Mouse (Mus musculus) MEL (cell line): ENCODE results near the gene Cited2. TPM values are rescaled to one million over a fixed set of nuclear protein-coding genes. Genes with fewer than 3 reads are reported as not detected.

Source experiments
- DNase-seq: peaks from one replicate; pipeline ENCODE4 v3.0.0; 2011; ENCODE audit warnings: low read depth, low spot score
- H3K27ac ChIP-seq: 2 replicates; pipeline ENCODE4 v1.5.1; 2012; ENCODE audit warnings: low read depth, mild to moderate bottlenecking, control low read depth, low read length, moderate library complexity; ENCODE audit not compliant: control insufficient read depth
- H3K27me3 ChIP-seq, 2 experiments: fragments of 150-350 bp in 1 of 2; sonication (generic) in 1 of 2; 2 replicates each; pipeline ENCODE4 v1.6.1; 2012; ENCODE audit warnings: low read length in 2 of 2, mild to moderate bottlenecking in 2 of 2, improper control_type of control experiment in 1 of 2, moderate library complexity in 1 of 2; ENCODE audit not compliant: insufficient read depth in 2 of 2, control insufficient read depth in 1 of 2
- H3K36me3 ChIP-seq, 2 experiments: 2 replicates each; pipeline ENCODE4 v1.6.1; 2012 to 2014; ENCODE audit warnings: low read length in 2 of 2, improper control_type of control experiment in 1 of 2, inconsistent platforms in 1 of 2, mild to moderate bottlenecking in 1 of 2; ENCODE audit not compliant: insufficient read depth in 2 of 2, control insufficient read depth in 1 of 2
- H3K4me1 ChIP-seq, 2 experiments: fragments of 150-350 bp in 1 of 2; sonication (generic) in 1 of 2; 2 replicates each; pipeline ENCODE4 v1.6.1; 2012; ENCODE audit warnings: low read length in 2 of 2, improper control_type of control experiment in 1 of 2, mild to moderate bottlenecking in 1 of 2; ENCODE audit not compliant: insufficient read depth in 2 of 2, control insufficient read depth in 1 of 2
- H3K4me3 ChIP-seq, 2 experiments: fragments of 150-350 bp in 1 of 2; sonication (generic) in 1 of 2; 2 replicates each; pipeline ENCODE4 v1.5.1; 2012; ENCODE audit warnings: low read depth in 2 of 2, low read length in 2 of 2, mild to moderate bottlenecking in 2 of 2, moderate library complexity in 2 of 2, control low read depth in 1 of 2, improper control_type of control experiment in 1 of 2; ENCODE audit not compliant: control insufficient read depth in 1 of 2, insufficient read depth in 1 of 2
- H3K79me2 ChIP-seq: 2 replicates; pipeline ENCODE4 v1.6.1; 2012; ENCODE audit warnings: mild to moderate bottlenecking, low read length, moderate library complexity; ENCODE audit not compliant: control insufficient read depth, poor library complexity, insufficient read depth
- H3K9ac ChIP-seq: 2 replicates; pipeline ENCODE4 v1.6.1; 2012; ENCODE audit warnings: low read depth, mild to moderate bottlenecking, control low read depth, low read length, moderate library complexity; ENCODE audit not compliant: control insufficient read depth, poor library complexity, severe bottlenecking
- H3K9me3 ChIP-seq: fragments of 150-350 bp; sonication (generic); replicated peaks from 2 replicates; pipeline ENCODE4 v1.6.1; 2012; ENCODE audit warnings: mild to moderate bottlenecking, low read length, improper control_type of control experiment, moderate library complexity; ENCODE audit not compliant: insufficient read depth
- BHLHE40 ChIP-seq: IDR thresholded peaks from 2 replicates; pipeline ENCODE4 v1.6.1; 2012; ENCODE audit warnings: low read depth, mild to moderate bottlenecking, inconsistent platforms, low read length, improper control_type of control experiment, borderline replicate concordance
- CHD2 ChIP-seq: IDR thresholded peaks from 2 replicates; pipeline ENCODE4 v1.6.1; 2011; ENCODE audit warnings: low read length, improper control_type of control experiment
- CTCF ChIP-seq, 3 experiments: IDR thresholded peaks in 2 of 3; conservative IDR thresholded peaks in 1 of 3; 2 replicates each; pipeline ENCODE4 v1.5.1; 2011 to 2012; ENCODE audit warnings: low read length in 3 of 3, low read depth in 2 of 3, mild to moderate bottlenecking in 2 of 3, improper control_type of control experiment in 1 of 3, inconsistent platforms in 1 of 3, mixed read lengths in 1 of 3, moderate library complexity in 1 of 3; ENCODE audit not compliant: control insufficient read depth in 1 of 3, insufficient read depth in 1 of 3, poor library complexity in 1 of 3, severe bottlenecking in 1 of 3
- E2F4 ChIP-seq: IDR thresholded peaks from 2 replicates; pipeline ENCODE4 v1.6.1; 2011; ENCODE audit warnings: low read depth, low read length, improper control_type of control experiment, borderline replicate concordance
- ELF1 ChIP-seq: IDR thresholded peaks from 2 replicates; pipeline ENCODE4 v1.6.1; 2014; ENCODE audit warnings: low read depth, mild to moderate bottlenecking, inconsistent platforms, low read length, improper control_type of control experiment, moderate library complexity
- ETS1 ChIP-seq: IDR thresholded peaks from 2 replicates; pipeline ENCODE4 v1.6.1; 2012; ENCODE audit warnings: low read depth, mild to moderate bottlenecking, inconsistent platforms, low read length, improper control_type of control experiment, moderate library complexity
- GABPA ChIP-seq: IDR thresholded peaks from 2 replicates; pipeline ENCODE4 v1.6.1; 2012; ENCODE audit warnings: low read depth, mild to moderate bottlenecking, inconsistent platforms, low read length, improper control_type of control experiment, moderate library complexity
- GATA1 ChIP-seq: IDR thresholded peaks from 2 replicates; pipeline ENCODE4 v1.6.1; 2011; ENCODE audit warnings: low read depth, low read length, improper control_type of control experiment
- HCFC1 ChIP-seq: IDR thresholded peaks from 2 replicates; pipeline ENCODE4 v1.6.1; 2012; ENCODE audit warnings: low read depth, mild to moderate bottlenecking, inconsistent platforms, low read length, improper control_type of control experiment, moderate library complexity
- JUND ChIP-seq: IDR thresholded peaks from 2 replicates; pipeline ENCODE4 v1.6.1; 2011; ENCODE audit warnings: low read depth, mild to moderate bottlenecking, improper control_type of control experiment, low read length
- KAT2A ChIP-seq: conservative IDR thresholded peaks from 2 replicates; pipeline ENCODE4 v1.6.1; 2012; ENCODE audit warnings: low read depth, low read length, improper control_type of control experiment, inconsistent platforms
- MAFK ChIP-seq: IDR thresholded peaks from 2 replicates; pipeline ENCODE4 v1.6.1; 2011; ENCODE audit warnings: low read depth, mild to moderate bottlenecking, low read length, improper control_type of control experiment, borderline replicate concordance
- MAX ChIP-seq: IDR thresholded peaks from 2 replicates; pipeline ENCODE4 v1.6.1; 2011; ENCODE audit warnings: low read length, improper control_type of control experiment
- MAZ ChIP-seq: IDR thresholded peaks from 2 replicates; pipeline ENCODE4 v1.6.1; 2012; ENCODE audit warnings: low read depth, mild to moderate bottlenecking, inconsistent platforms, low read length, improper control_type of control experiment
- MXI1 ChIP-seq: IDR thresholded peaks from 2 replicates; pipeline ENCODE4 v1.6.1; 2011; ENCODE audit warnings: mild to moderate bottlenecking, low read depth, low read length, improper control_type of control experiment
- MYB ChIP-seq: IDR thresholded peaks from 2 replicates; pipeline ENCODE4 v1.6.1; 2011; ENCODE audit warnings: mild to moderate bottlenecking, low read depth, low read length, improper control_type of control experiment
- MYC ChIP-seq: IDR thresholded peaks from 2 replicates; pipeline ENCODE4 v1.6.1; 2011; ENCODE audit warnings: low read depth, mild to moderate bottlenecking, low read length, improper control_type of control experiment, moderate library complexity
- NELFE ChIP-seq: IDR thresholded peaks from 2 replicates; pipeline ENCODE4 v1.6.1; 2011; ENCODE audit warnings: low read depth, low read length, improper control_type of control experiment
- NRF1 ChIP-seq: IDR thresholded peaks from 2 replicates; pipeline ENCODE4 v1.6.1; 2014; ENCODE audit warnings: low read depth, mild to moderate bottlenecking, inconsistent platforms, low read length, improper control_type of control experiment, moderate library complexity; ENCODE audit not compliant: poor library complexity, insufficient read depth, severe bottlenecking
- POLR2A ChIP-seq, 2 experiments: IDR thresholded peaks; 2 replicates each; pipeline ENCODE4 v1.6.1; 2011 to 2012; ENCODE audit warnings: low read length in 2 of 2, mild to moderate bottlenecking in 2 of 2, control low read depth in 1 of 2, improper control_type of control experiment in 1 of 2, low read depth in 1 of 2, moderate library complexity in 1 of 2; ENCODE audit not compliant: control insufficient read depth in 1 of 2, insufficient read depth in 1 of 2, poor library complexity in 1 of 2
- POLR2AphosphoS2 ChIP-seq: IDR thresholded peaks from 2 replicates; pipeline ENCODE4 v1.6.1; 2011; ENCODE audit warnings: low read length, improper control_type of control experiment
- POLR2AphosphoS5 ChIP-seq: IDR thresholded peaks from 2 replicates; pipeline ENCODE4 v1.6.1; 2012; ENCODE audit warnings: low read depth, borderline replicate concordance, mild to moderate bottlenecking, inconsistent platforms, low read length, moderate library complexity, mixed read lengths
- RAD21 ChIP-seq: IDR thresholded peaks from 2 replicates; pipeline ENCODE4 v1.6.1; 2011; ENCODE audit warnings: mild to moderate bottlenecking, low read depth, low read length, improper control_type of control experiment
- RCOR1 ChIP-seq: IDR thresholded peaks from 2 replicates; pipeline ENCODE4 v1.6.1; 2012; ENCODE audit warnings: low read depth, mild to moderate bottlenecking, inconsistent platforms, low read length, improper control_type of control experiment
- SIN3A ChIP-seq: IDR thresholded peaks from 2 replicates; pipeline ENCODE4 v1.6.1; 2012; ENCODE audit warnings: low read length, improper control_type of control experiment, inconsistent platforms
- SMC3 ChIP-seq: IDR thresholded peaks from 2 replicates; pipeline ENCODE4 v1.6.1; 2011; ENCODE audit warnings: low read depth, low read length, improper control_type of control experiment
- TAL1 ChIP-seq: IDR thresholded peaks from 2 replicates; pipeline ENCODE4 v1.6.1; 2012; ENCODE audit warnings: mild to moderate bottlenecking, inconsistent platforms, low read length, moderate library complexity, mixed read lengths
- TBP ChIP-seq: IDR thresholded peaks from 2 replicates; pipeline ENCODE4 v1.8.0; 2011; ENCODE audit warnings: low read depth, low read length, improper control_type of control experiment
- TCF12 ChIP-seq: IDR thresholded peaks from 2 replicates; pipeline ENCODE4 v1.6.1; 2014; ENCODE audit warnings: low read depth, mild to moderate bottlenecking, inconsistent platforms, low read length, improper control_type of control experiment, moderate library complexity
- UBTF ChIP-seq: IDR thresholded peaks from 2 replicates; pipeline ENCODE4 v1.6.1; 2012; ENCODE audit warnings: low read depth, mild to moderate bottlenecking, inconsistent platforms, low read length, improper control_type of control experiment, moderate library complexity, borderline replicate concordance; ENCODE audit not compliant: insufficient read depth
- USF1 ChIP-seq: IDR thresholded peaks from 2 replicates; pipeline ENCODE4 v1.6.1; 2014; ENCODE audit warnings: low read depth, mild to moderate bottlenecking, inconsistent platforms, low read length, improper control_type of control experiment, moderate library complexity
- USF2 ChIP-seq, 2 experiments: IDR thresholded peaks; 2 replicates each; pipeline ENCODE4 v1.6.1; 2011 to 2012; ENCODE audit warnings: improper control_type of control experiment in 2 of 2, low read length in 2 of 2, borderline replicate concordance in 1 of 2, inconsistent platforms in 1 of 2, low read depth in 1 of 2, mild to moderate bottlenecking in 1 of 2; ENCODE audit not compliant: insufficient read depth in 1 of 2
- ZC3H11A ChIP-seq: IDR thresholded peaks from 2 replicates; pipeline ENCODE4 v1.6.1; 2012; ENCODE audit warnings: low read depth, mild to moderate bottlenecking, inconsistent platforms, low read length, improper control_type of control experiment
- ZKSCAN1 ChIP-seq: IDR thresholded peaks from 2 replicates; pipeline ENCODE4 v1.6.1; 2012; ENCODE audit warnings: low read depth, mild to moderate bottlenecking, inconsistent platforms, low read length, improper control_type of control experiment, moderate library complexity
- ZMIZ1 ChIP-seq: IDR thresholded peaks from 2 replicates; pipeline ENCODE4 v1.6.1; 2012; ENCODE audit warnings: low read depth, mild to moderate bottlenecking, inconsistent platforms, low read length, improper control_type of control experiment, moderate library complexity
- polyA plus RNA-seq, 2 experiments: library from polyadenylated mRNA; stranded (reverse) in 1 of 2; unstranded in 1 of 2; fragments of >175 nt in 1 of 2; fragments of >200 nt in 1 of 2; gene quantifications; 2 replicates each; pipeline versions ENCODE4 v1.2.1 to v1.2.4; 2012; ENCODE audit warnings: low replicate concordance in 2 of 2, low read depth in 1 of 2; ENCODE audit not compliant: insufficient read length in 2 of 2, insufficient read depth in 1 of 2, missing spikeins in 1 of 2
- total RNA-seq: library from RNA; depleted of rRNA; stranded (reverse); fragments of 300-350 nt; gene quantifications from 2 replicates; pipeline ENCODE4 v1.2.3, GENCODE M21; 2012; rRNA removed

Gene Cited2
- total RNA-seq = 2.3 and 2.8 TPM in 2 replicates
- 10 to 100 TPM in 1 of 2 experiments, not detected in 1; 13.1 TPM for polyA plus RNA-seq

GRCm38 (mm10) chr10:17722653-17723410, at the start of gene Cited2:
Cited2 (plus strand) TSS chr10:17723218.
- Histone ChIP-seq H3K27me3 (no peaks in the 10 kb centered on the region), H3K4me1 (peaks cover 14 to 23% of the 10 kb centered on the region in 2 experiments), H3K79me2 (peaks cover 6% of the 10 kb centered on the region)

DNA sequence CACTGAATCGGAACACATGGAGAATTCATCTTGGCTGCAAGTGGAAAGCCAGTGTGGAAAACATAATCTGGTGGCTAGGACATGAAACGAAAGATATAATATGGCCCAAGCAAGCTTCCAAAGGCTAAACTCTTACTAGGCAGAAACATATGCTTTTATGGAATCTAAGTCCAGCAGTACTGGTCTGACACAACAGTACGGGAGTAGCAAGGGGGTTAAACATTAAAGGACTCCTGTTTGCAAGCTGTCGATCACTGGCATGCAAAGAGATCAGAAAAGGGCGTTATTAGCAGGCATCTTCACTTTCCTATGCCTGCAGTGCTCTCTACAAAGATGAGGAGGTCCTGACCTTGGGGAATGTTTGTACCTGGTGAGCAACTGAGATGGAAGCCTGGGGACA, 48.6 kb upstream of the Cited2 start:
- Histone ChIP-seq H3K4me1 (peaks cover 0 to 3% of the 10 kb centered on the region in 2 experiments; a peak in 2 of 4 replicates), H3K27me3 (no peaks in the 10 kb centered on the region), H3K9me3 (no peaks in the 10 kb centered on the region), H3K27ac (no peak overlapping the region), H3K4me3 (no peak overlapping the region), H3K79me2 (no peaks in the 10 kb centered on the region), H3K9ac (no peak overlapping the region), H3K36me3 (peaks cover 0 to 2% of the 10 kb centered on the region in 2 experiments; a peak in 1 of 4 replicates)
- no peak for DNase-seq
- TF ChIP-seq TBP (no peak), ZKSCAN1 (no peak), RAD21 (no peak), POLR2AphosphoS5 (no peak), SIN3A (no peak), UBTF (no peak), ELF1 (no peak), GABPA (no peak), NRF1 (no peak), TAL1 (no peak), MYC (no peak), USF2 (IDR thresholded peaks at IDR 0.05; ENCODE audit: borderline replicate concordance in 1 of 2, insufficient read depth in 1 of 2, low read depth in 1 of 2, low read length in 2 of 2) (no peak), CHD2 (no peak), JUND (no peak), E2F4 (no peak)

More at GRCm38 (mm10) chr10:17722653-17723410, at the start of gene Cited2:
- Histone ChIP-seq H3K9ac (peak within 1 kb of the TSS; percentile 83), H3K9me3 (no peaks in the 10 kb centered on the region), H3K36me3 (peaks cover 0 to 21% of the 10 kb centered on the region in 2 experiments; a peak in 2 of 4 replicates), H3K27ac (peak within 1 kb of the TSS; percentile 92), H3K4me3 (peak within 1 kb of the TSS; percentile 69 to 75)
- TF ChIP-seq MYB (no peak), BHLHE40 (peak; percentile 98), CTCF (IDR thresholded peaks at IDR 0.05 in 2 of 3, conservative IDR thresholded peaks at IDR 0.05 in 1 of 3; ENCODE audit: control insufficient read depth in 1 of 3, insufficient read depth in 1 of 3, low read depth in 2 of 3, low read length in 3 of 3, poor library complexity in 1 of 3, severe bottlenecking in 1 of 3) (peak in 2 of 3 experiments; percentile 31 to 38; a peak in 5 of 6 replicates), KAT2A (no peak), MAZ (no peak), USF2 (IDR thresholded peaks at IDR 0.05; ENCODE audit: borderline replicate concordance in 1 of 2, insufficient read depth in 1 of 2, low read depth in 1 of 2, low read length in 2 of 2) (no peak), UBTF (peak; percentile 66; the same call in 1 of the 2 replicates), TBP (peak; percentile 98), MAFK (no peak), RCOR1 (0 out of 2 replicates have a peak, but pooled peaks have one; percentile 55), USF1 (peak; percentile 52; the same call in 1 of the 2 replicates), POLR2AphosphoS5 (peak; percentile 93; the same call in 1 of the 2 replicates), GATA1 (0 out of 2 replicates have a peak, but pooled peaks have one; percentile 9), ZMIZ1 (peak; percentile 99), POLR2AphosphoS2 (peak; percentile 96), SMC3 (no peak), TAL1 (no peak), MXI1 (peak; percentile 90), CHD2 (no peak), MAX (peak; percentile 76), SIN3A (peak; percentile 96), E2F4 (no peak), ELF1 (no peak), ZC3H11A (peak; percentile 38; the same call in 1 of the 2 replicates), POLR2A (IDR thresholded peaks at IDR 0.05; ENCODE audit: control insufficient read depth in 1 of 2, insufficient read depth in 1 of 2, low read depth in 1 of 2, low read length in 2 of 2, poor library complexity in 1 of 2) (peak; percentile 95 to 98), NRF1 (peak; percentile 54; the same call in 1 of the 2 replicates), ETS1 (peak; percentile 60; the same call in 1 of the 2 replicates), MYC (peak; percentile 89), HCFC1 (peak; percentile 76), TCF12 (peak; percentile 83), NELFE (peak; percentile 98)
- peak; percentile 95 for DNase-seq
